Mouse (Mus musculus) c-Kit-positive CD71-negative TER-119-negative erythroid progenitor cells, embryonic 14.5 days (primary cell): ENCODE measurements around the gene Bcl9l.

ENCODE experiments used
- DNase-seq: peaks from one replicate; pipeline ENCODE4 v3.0.0-alpha.2; 2013; ENCODE audit warnings: low read depth

Bcl9l gene

GRCm38 (mm10) chr9:44497624-44498377 is 15.2 kb downstream of the Bcl9l start:
- DNase-seq, result no peak

- no peak for DNase-seq
These were observed 16.1 kb downstream of the Bcl9l start for GRCm38 (mm10) chr9:44498421-44499355.

- no peak for DNase-seq
These were observed 16.9 kb downstream of the Bcl9l start for GRCm38 (mm10) chr9:44499356-44500162.

GRCm38 (mm10) chr9:44500163-44500533 is 17.5 kb downstream of the Bcl9l start:
- DNase-seq, result no peak

GRCm38 (mm10) chr9:44500638-44501175 is 18.1 kb downstream of the Bcl9l start:
- no peak for DNase-seq

- no peak for DNase-seq
These were observed 18.7 kb downstream of the Bcl9l start for GRCm38 (mm10) chr9:44501206-44501879.

- no peak for DNase-seq
These were observed 19.4 kb downstream of the Bcl9l start for GRCm38 (mm10) chr9:44502006-44502405.

GRCm38 (mm10) chr9:44504893-44505823 is 22.5 kb downstream of the Bcl9l start:
- DNase-seq, result no peak

- no peak for DNase-seq
These were observed 23.3 kb downstream of the Bcl9l start for GRCm38 (mm10) chr9:44505824-44506467.

- DNase-seq, result no peak
These were observed 23.9 kb downstream of the Bcl9l start for GRCm38 (mm10) chr9:44506566-44506965.

- no peak for DNase-seq
These were observed 24.7 kb downstream of the Bcl9l start for GRCm38 (mm10) chr9:44507345-44507744.

GRCm38 (mm10) chr9:44508124-44508619 is 25.5 kb downstream of the Bcl9l start:
- DNase-seq, result no peak

GRCm38 (mm10) chr9:44508721-44509486 is 26.3 kb downstream of the Bcl9l start:
- no peak for DNase-seq

- peak; percentile 80 for DNase-seq
These were observed 27.1 kb downstream of the Bcl9l start for GRCm38 (mm10) chr9:44509487-44510354.

- DNase-seq, result no peak
These were observed 27.8 kb downstream of the Bcl9l start for GRCm38 (mm10) chr9:44510355-44510871.

GRCm38 (mm10) chr9:44510872-44511601 is 28.4 kb downstream of the Bcl9l start:
- DNase-seq, result no peak
